In genomic region chr15:4524598-4524997, GRCm38 (mm10) we compare ENCODE assay signal across 14 mouse cellular contexts.
DNase-seq lines count a peak whose midpoint lies in the region; ATAC-seq lines count a peak whose summit lies in the region.
"Had no signal": no experiment of that assay in that cellular context is flagged by ENCODE, and none has a peak within 500 bp of the region (broad histone marks: within the 10 kb centered on the region; RNA-seq: fewer than 3 reads in every experiment).

No protein-coding gene starts in this region.

- peak; percentile 76 for ATAC-seq in frontal cortex, adult (ENCODE audit: low TSS enrichment)
- ATAC-seq: forebrain, embryonic 13.5 days; forebrain, embryonic 16.5 days had no signal

- no peak for DNase-seq in frontal cortex, postnatal 25 days (ENCODE audit: low spot score in 2 of 2)
- peak; percentile 59 for DNase-seq in brain, adult 2 months (ENCODE audit: low read depth, low spot score)
- DNase-seq in telencephalon, adult 2 months (ENCODE audit: low read depth, low spot score), result peak; percentile 43
- no peak for DNase-seq in gastrocnemius, postnatal 4 days (ENCODE audit: low spot score in 2 of 2)
- DNase-seq: adrenal gland, adult 2 months; adrenal gland, postnatal 10 days; adrenal gland, postnatal 25 days; cerebellum, adult 11-12 months; cerebellum, adult 9-10 months; cerebellum, postnatal 10 days; cerebellum, postnatal 25 days had no signal

Comparison
In these comparisons a context has a peak if more than half of its experiments do, and no peak if none do; other contexts are left out.
1. DNase-seq: peak in brain, adult 2 months (single experiment) and telencephalon, adult 2 months (single experiment); none in frontal cortex, postnatal 25 days (0 of 2) and gastrocnemius, postnatal 4 days (0 of 2).